Comparison of ENCODE assay signal across 8 mouse cellular contexts in the genomic region with DNA sequence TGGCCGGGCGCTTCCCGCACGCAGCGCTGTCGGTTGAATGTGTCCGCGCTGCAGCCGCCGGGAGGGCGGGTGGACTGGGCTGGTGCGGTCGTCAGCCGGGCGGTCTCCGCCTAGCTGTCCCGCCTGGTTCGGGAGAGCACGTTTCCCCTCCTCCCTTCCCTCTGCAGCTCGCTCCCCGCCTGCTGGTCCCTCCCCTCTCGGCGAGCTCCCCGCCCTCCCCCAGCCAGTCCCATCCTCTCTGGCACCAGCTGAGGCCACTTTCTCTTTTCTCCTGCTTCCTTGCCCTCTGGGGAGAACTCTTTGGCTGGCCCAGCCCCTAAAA. TPM values are rescaled to one million over a fixed set of nuclear protein-coding genes. Genes with fewer than 3 reads are reported as not detected.
DNase-seq lines count a peak whose midpoint lies in the region; ATAC-seq lines count a peak whose summit lies in the region.

A gene (minus strand): TSS at position 11 of the 322 bp plus-strand sequence.

- H3K4me2 ChIP-seq in forebrain, embryonic 12.5 days, result peak within 1 kb of the TSS; percentile 95
- peak within 1 kb of the TSS; percentile 100 for H3K4me2 ChIP-seq in heart, embryonic 15.5 days
- H3K4me2 ChIP-seq in liver, embryonic 11.5 days, result peak within 1 kb of the TSS; percentile 92
- peak within 1 kb of the TSS; percentile 97 for H3K4me2 ChIP-seq in neural tube, embryonic 12.5 days (replicated peaks)

- peak within 1 kb of the TSS; percentile 73 for H3K9ac ChIP-seq in forebrain, embryonic 12.5 days
- H3K9ac ChIP-seq in heart, embryonic 15.5 days, result peak within 1 kb of the TSS; percentile 72
- 0 out of 2 replicates have a peak within 1 kb of the TSS, but pooled peaks have one; percentile 37 for H3K9ac ChIP-seq in liver, embryonic 11.5 days (ENCODE audit: low read depth, low read length)
- H3K9ac ChIP-seq in neural tube, embryonic 12.5 days, result peak within 1 kb of the TSS; percentile 79

- H3K36me3 ChIP-seq in forebrain, embryonic 12.5 days (replicated peaks), result no peaks in the 10 kb centered on the region
- H3K36me3 ChIP-seq in heart, embryonic 15.5 days, result no peaks in the 10 kb centered on the region
- H3K36me3 ChIP-seq in liver, embryonic 11.5 days (ENCODE audit: control insufficient read depth, insufficient read depth, low read length), result no peaks in the 10 kb centered on the region
- no peaks in the 10 kb centered on the region for H3K36me3 ChIP-seq in neural tube, embryonic 12.5 days

- H3K27ac ChIP-seq in forebrain, embryonic 12.5 days, result no peak within 1 kb of the TSS
- no peak within 1 kb of the TSS for H3K27ac ChIP-seq in heart, embryonic 15.5 days
- no peak within 1 kb of the TSS for H3K27ac ChIP-seq in liver, embryonic 11.5 days (ENCODE audit: low read depth, low read length)
- no peak within 1 kb of the TSS for H3K27ac ChIP-seq in neural tube, embryonic 12.5 days

- ATAC-seq in forebrain, embryonic 12.5 days (ENCODE audit: low FRiP score), result peak; percentile 93
- peak; percentile 90 for ATAC-seq in heart, embryonic 15.5 days (replicated peaks; ENCODE audit: insufficient number of reproducible peaks, insufficient read depth, low FRiP score, low read depth)
- ATAC-seq in liver, embryonic 11.5 days (replicated peaks; ENCODE audit: low FRiP score), result peak; percentile 73
- peak; percentile 94 for ATAC-seq in neural tube, embryonic 12.5 days (ENCODE audit: low FRiP score, low read depth)

- 0% methylated on average over 20 of the region's 24 CpGs for WGBS in forebrain, embryonic 12.5 days
- WGBS in heart, embryonic 15.5 days, result 0% methylated on average over 22 of the region's 24 CpGs
- under 1% methylated on average over 24 of the region's 24 CpGs for WGBS in liver, embryonic 11.5 days
- WGBS in neural tube, embryonic 12.5 days, result 0% methylated on average over 12 of the region's 24 CpGs

- peaks cover 9% of the 10 kb centered on the region for H3K4me1 ChIP-seq in forebrain, embryonic 12.5 days
- peaks cover 11% of the 10 kb centered on the region for H3K4me1 ChIP-seq in heart, embryonic 15.5 days (replicated peaks)
- no peaks in the 10 kb centered on the region; the same call in 1 of the 2 replicates for H3K4me1 ChIP-seq in liver, embryonic 11.5 days (replicated peaks; ENCODE audit: control insufficient read depth, insufficient read depth, low read length)
- H3K4me1 ChIP-seq in neural tube, embryonic 12.5 days, result peaks cover 21% of the 10 kb centered on the region

- H3K27me3 ChIP-seq in forebrain, embryonic 12.5 days, result peaks cover 31% of the 10 kb centered on the region
- 0 out of 2 replicates have a peak, but pooled peaks cover 7% of the 10 kb centered on the region for H3K27me3 ChIP-seq in heart, embryonic 15.5 days
- peaks cover 17% of the 10 kb centered on the region for H3K27me3 ChIP-seq in liver, embryonic 11.5 days (replicated peaks; ENCODE audit: control insufficient read depth, insufficient read depth, low read length)
- no peaks in the 10 kb centered on the region for H3K27me3 ChIP-seq in neural tube, embryonic 12.5 days (replicated peaks)

- DNase-seq in ES-CJ7 (ENCODE audit: low read depth, low spot score), result peak; percentile 59
- DNase-seq in c-Kit-positive CD71-negative TER-119-negative erythroid progenitor cells, embryonic 14.5 days (ENCODE audit: low read depth), result peak; percentile 14
- peak; percentile 90 for DNase-seq in kidney, postnatal 10 days
- peak; percentile 64 for DNase-seq in liver, embryonic 11.5 days (ENCODE audit: low spot score)
- peak; percentile 38 to 55 for DNase-seq in urinary bladder, adult 18-20 months (ENCODE audit: low spot score in 2 of 2)

- peak within 1 kb of the TSS; percentile 67 for H3K4me3 ChIP-seq in forebrain, embryonic 12.5 days (replicated peaks)
- peak within 1 kb of the TSS; percentile 76 for H3K4me3 ChIP-seq in heart, embryonic 15.5 days
- peak within 1 kb of the TSS; percentile 61 for H3K4me3 ChIP-seq in liver, embryonic 11.5 days (ENCODE audit: low read depth, low read length)
- H3K4me3 ChIP-seq in neural tube, embryonic 12.5 days, result peak within 1 kb of the TSS; percentile 76

- no peaks in the 10 kb centered on the region for H3K9me3 ChIP-seq in forebrain, embryonic 12.5 days
- no peaks in the 10 kb centered on the region for H3K9me3 ChIP-seq in heart, embryonic 15.5 days (replicated peaks)
- H3K9me3 ChIP-seq in liver, embryonic 11.5 days (ENCODE audit: control insufficient read depth, low read length), result no peaks in the 10 kb centered on the region
- no peaks in the 10 kb centered on the region for H3K9me3 ChIP-seq in neural tube, embryonic 12.5 days

RNA-seq across cellular contexts. Expression of the gene that starts here (rescaled TPM):
- polyA plus RNA-seq in forebrain, embryonic 12.5 days (2016; fragmentation: Nextera tagmentation; extraction: Ambion mirVana), result 6.4 and 6.5 TPM in 2 replicates
- polyA plus RNA-seq in heart, embryonic 15.5 days (2015; fragmentation: Nextera tagmentation; extraction: Ambion mirVana), result 4.4 and 5.4 TPM in 2 replicates
- polyA plus RNA-seq in liver, embryonic 11.5 days (2014; fragmentation: Nextera tagmentation; extraction: Ambion mirVana), result 1.3 and 1.7 TPM in 2 replicates
- polyA plus RNA-seq in neural tube, embryonic 12.5 days (2016; fragmentation: Nextera tagmentation; extraction: Ambion mirVana), result 9.4 and 11.7 TPM in 2 replicates

Comparison
In these comparisons a context has a peak if more than half of its experiments do, and no peak if none do; other contexts are left out.
1. DNase-seq: peak in every context shown above with its lines; median percentile 90 in kidney, postnatal 10 days; 64 in liver, embryonic 11.5 days; 59 in ES-CJ7; 46 in urinary bladder, adult 18-20 months; 14 in c-Kit-positive CD71-negative TER-119-negative erythroid progenitor cells, embryonic 14.5 days.